ENCODE assay signal across 27 mouse cellular contexts in the genomic region with DNA sequence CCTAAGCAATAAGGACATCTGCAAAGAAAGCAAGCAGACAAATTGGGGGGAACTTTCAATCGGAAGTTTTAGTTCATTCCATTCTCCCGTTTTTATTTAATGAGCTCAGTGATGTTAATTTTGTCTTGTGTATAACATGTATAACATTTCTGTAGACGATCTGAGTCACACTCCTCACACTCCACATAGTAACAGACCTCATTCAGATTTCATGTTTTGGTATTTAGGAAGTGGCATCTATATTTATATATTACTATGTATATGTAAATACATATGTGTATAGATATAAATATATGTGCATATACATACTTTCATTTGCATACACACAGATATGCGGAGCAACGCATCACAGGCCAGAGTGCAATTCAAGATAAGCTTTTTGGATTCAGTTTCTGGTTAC.
"Had no signal": no experiment of that assay in that cellular context is flagged by ENCODE, and none has a peak within 500 bp of the region (broad histone marks: within the 10 kb centered on the region; RNA-seq: fewer than 3 reads in every experiment).

No protein-coding gene starts in this region.

- H3K36me3 ChIP-seq: heart, embryonic 13.5 days; heart, embryonic 15.5 days; hindbrain, embryonic 13.5 days; hindbrain, embryonic 15.5 days; kidney, embryonic 15.5 days; limb, embryonic 13.5 days; limb, embryonic 15.5 days; liver, embryonic 12.5 days had no signal

- H3K27ac ChIP-seq: heart, adult 2 months; heart, embryonic 13.5 days; heart, embryonic 15.5 days; hindbrain, embryonic 13.5 days; hindbrain, embryonic 15.5 days; hindbrain, postnatal 0 days; kidney, embryonic 15.5 days; kidney, postnatal 0 days; limb, embryonic 13.5 days; limb, embryonic 15.5 days; liver, embryonic 12.5 days; liver, embryonic 14.5 days had no signal

- ATAC-seq: hindbrain, postnatal 0 days; intestine, embryonic 16.5 days; liver, embryonic 12.5 days had no signal

- H3K4me3 ChIP-seq: heart, adult 2 months; heart, embryonic 13.5 days; heart, embryonic 15.5 days; hindbrain, embryonic 13.5 days; hindbrain, embryonic 15.5 days; kidney, embryonic 15.5 days; limb, embryonic 13.5 days; limb, embryonic 15.5 days; liver, embryonic 12.5 days had no signal

- DNase-seq: gastrocnemius, postnatal 14 days; gastrocnemius, postnatal 36 days; heart, adult 11 months; heart, adult 2 months; heart, postnatal 14 days; heart, postnatal 36 days; kidney, adult 11 months; kidney, adult 2 months; kidney, adult 9 months; kidney, postnatal 14 days; kidney, postnatal 36 days; layer of hippocampus, adult 9-11 months; layer of hippocampus, postnatal 36 days; left cerebral cortex, postnatal 4 days had no signal

- H3K27me3 ChIP-seq: heart, embryonic 13.5 days; heart, embryonic 15.5 days; hindbrain, embryonic 13.5 days; kidney, embryonic 15.5 days; limb, embryonic 13.5 days; limb, embryonic 15.5 days; liver, embryonic 12.5 days had no signal

- H3K9me3 ChIP-seq: heart, embryonic 13.5 days; heart, embryonic 15.5 days; hindbrain, embryonic 13.5 days; hindbrain, embryonic 15.5 days; kidney, embryonic 15.5 days; limb, embryonic 13.5 days; limb, embryonic 15.5 days; liver, embryonic 12.5 days had no signal

- H3K9ac ChIP-seq: heart, embryonic 13.5 days; heart, embryonic 15.5 days; hindbrain, embryonic 13.5 days; hindbrain, embryonic 15.5 days; kidney, embryonic 15.5 days; limb, embryonic 13.5 days; limb, embryonic 15.5 days; liver, embryonic 12.5 days; liver, embryonic 14.5 days had no signal

- H3K4me2 ChIP-seq: heart, embryonic 11.5 days; heart, embryonic 13.5 days; heart, embryonic 15.5 days; hindbrain, embryonic 13.5 days; hindbrain, embryonic 15.5 days; kidney, embryonic 15.5 days; limb, embryonic 13.5 days; limb, embryonic 15.5 days; liver, embryonic 12.5 days had no signal

- H3K4me1 ChIP-seq: heart, embryonic 13.5 days; heart, embryonic 15.5 days; kidney, embryonic 15.5 days; limb, embryonic 13.5 days; limb, embryonic 15.5 days had no signal
